ENCODE assay signal across 12 mouse cellular contexts in genomic region chr15:100004677-100005273, GRCm38 (mm10). TPM values are rescaled to one million over a fixed set of nuclear protein-coding genes. Genes with fewer than 3 reads are reported as not detected.
"Had no signal": no experiment of that assay in that cellular context is flagged by ENCODE, and none has a peak within 500 bp of the region (broad histone marks: within the 10 kb centered on the region; RNA-seq: fewer than 3 reads in every experiment).

No protein-coding gene starts in this region.

- ATAC-seq: liver, embryonic 12.5 days; midbrain, embryonic 16.5 days had no signal

- DNase-seq: kidney, adult 11 months; kidney, postnatal 10 days; lung, embryonic 14.5 days; lung, postnatal 10 days; lung, postnatal 4 days; right cerebral cortex, adult 18-20 months; right cerebral cortex, postnatal 25 days; thymus, postnatal 4 days had no signal

RNA-seq across cellular contexts. Expression of gene Fam186a, which starts 37.9 kb away (rescaled TPM):
- total RNA-seq: left cerebral cortex, postnatal 14 days; megakaryocyte-erythroid progenitor cell, adult 5-6 weeks had no signal
